Mouse (Mus musculus): Measurements from ENCODE around the gene Dcp1b. TPM values are rescaled to one million over a fixed set of nuclear protein-coding genes. Genes with fewer than 3 reads are reported as not detected.
"Not testable (repeated sequence)": the region's sequence is repeated elsewhere in the genome, so short reads cannot be mapped to it uniquely, and the experiment has no call there.

Gene Dcp1b
- polyA plus RNA-seq, 1 experiment from 2014 or later: 12.8 TPM

- 0 out of 2 replicates have a peak overlapping the region, but pooled peaks have one; percentile 17 for H3K9ac ChIP-seq
- H3K9me3 ChIP-seq: no peaks in the 10 kb centered on the region
- H3K4me2 ChIP-seq: no peak overlapping the region
- no peak for ATAC-seq (ENCODE audit: low read depth)
- H3K27me3 ChIP-seq: no peaks in the 10 kb centered on the region
- WGBS: 38% methylated on average over 15 of the region's 15 CpGs
- peaks cover 46% of the 10 kb centered on the region for H3K36me3 ChIP-seq
- 0 out of 2 replicates have a peak overlapping the region, but pooled peaks have one; percentile 23 for H3K27ac ChIP-seq (replicated peaks)
- no peak overlapping the region for H3K4me3 ChIP-seq
- peaks cover 17% of the 10 kb centered on the region for H3K4me1 ChIP-seq (replicated peaks)
Measured at GRCm38 (mm10) chr6:119198534-119199273, 23.7 kb downstream of the Dcp1b start.

DNA sequence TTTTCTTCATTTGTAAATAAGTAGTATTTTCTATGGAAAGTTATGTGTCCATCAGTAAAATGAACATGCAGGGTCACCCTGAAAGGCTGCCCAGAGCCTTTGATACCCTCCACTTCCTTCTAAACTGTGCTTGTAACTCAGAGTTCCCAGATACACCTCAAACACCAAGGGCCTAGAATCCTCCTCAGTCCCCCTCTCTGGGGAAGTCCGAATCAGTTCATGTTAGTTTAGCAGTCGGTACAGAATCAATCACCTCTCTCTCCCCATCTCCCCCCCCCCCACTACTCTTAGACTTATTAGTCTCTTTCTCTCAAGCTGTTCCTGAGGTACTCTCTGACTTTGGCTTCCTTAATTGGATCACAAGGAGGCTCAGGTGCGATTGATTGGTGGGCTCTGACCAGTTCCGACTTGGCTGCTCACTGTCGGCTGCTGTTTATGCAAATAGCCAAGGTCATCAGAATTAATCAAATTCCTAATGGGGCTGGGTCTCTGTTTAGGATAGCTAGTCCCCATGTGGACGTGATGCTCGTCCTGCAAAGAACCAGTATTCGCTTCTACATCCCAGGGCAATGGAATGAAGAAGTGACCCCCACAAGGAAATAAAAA, 24.3 kb downstream of the Dcp1b start:
- H3K4me1 ChIP-seq (replicated peaks): peaks cover 17% of the 10 kb centered on the region
- no peak for ATAC-seq (ENCODE audit: low read depth)
- WGBS: 24% methylated on average over 8 of the region's 8 CpGs
- no peak overlapping the region for H3K9ac ChIP-seq
- H3K9me3 ChIP-seq: no peaks in the 10 kb centered on the region
- H3K27ac ChIP-seq (replicated peaks): no peak overlapping the region
- no peak overlapping the region for H3K4me3 ChIP-seq
- H3K27me3 ChIP-seq: no peaks in the 10 kb centered on the region
- peaks cover 41% of the 10 kb centered on the region for H3K36me3 ChIP-seq
- H3K4me2 ChIP-seq: no peak overlapping the region

DNA sequence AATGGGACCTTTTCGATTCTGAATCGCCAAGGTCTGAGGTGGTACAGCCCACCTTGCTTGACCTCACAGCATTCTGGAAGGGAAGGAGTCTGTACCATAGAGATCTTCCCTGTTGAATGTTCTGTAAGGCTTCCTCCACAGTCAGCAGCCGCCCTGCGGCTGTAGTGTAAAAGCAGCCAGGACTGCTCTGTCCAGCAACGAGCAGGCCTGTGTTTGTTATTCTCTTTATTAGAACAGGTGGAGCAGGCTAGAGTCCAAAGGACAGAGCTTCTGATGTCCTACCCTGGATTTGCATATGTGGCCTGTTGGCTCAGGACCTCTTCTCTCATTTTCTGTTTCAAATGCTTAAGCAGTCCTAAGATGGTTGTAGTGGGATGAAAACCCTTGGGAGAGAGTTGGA, 25.3 kb downstream of the Dcp1b start:
- Histone ChIP-seq H3K9me3 (no peaks in the 10 kb centered on the region), H3K9ac (no peak overlapping the region), H3K4me3 (no peak overlapping the region), H3K4me2 (no peak overlapping the region), H3K36me3 (peaks cover 38% of the 10 kb centered on the region), H3K27ac (replicated peaks) (no peak overlapping the region), H3K27me3 (no peaks in the 10 kb centered on the region), H3K4me1 (replicated peaks) (peaks cover 19% of the 10 kb centered on the region)
- ATAC-seq (ENCODE audit: low read depth): no peak
- WGBS: 85% methylated on average over 5 of the region's 5 CpGs

GRCm38 (mm10) chr6:119201575-119201974, 26.5 kb downstream of the Dcp1b start:
- Histone ChIP-seq H3K27ac (replicated peaks) (no peak overlapping the region), H3K4me1 (replicated peaks) (peaks cover 19% of the 10 kb centered on the region), H3K36me3 (peaks cover 28% of the 10 kb centered on the region), H3K27me3 (no peaks in the 10 kb centered on the region), H3K4me3 (no peak overlapping the region), H3K4me2 (no peak overlapping the region), H3K9ac (no peak overlapping the region), H3K9me3 (no peaks in the 10 kb centered on the region)
- WGBS: 95% methylated on average over 4 of the region's 4 CpGs
- no peak for ATAC-seq (ENCODE audit: low read depth)

- H3K4me3 ChIP-seq: no peak overlapping the region
- peaks cover 6% of the 10 kb centered on the region for H3K4me1 ChIP-seq (replicated peaks)
- H3K9ac ChIP-seq: no peak overlapping the region
- H3K27me3 ChIP-seq: no peaks in the 10 kb centered on the region
- no peak for ATAC-seq (ENCODE audit: low read depth)
- H3K9me3 ChIP-seq: no peaks in the 10 kb centered on the region
- WGBS: 93% methylated on average over 7 of the region's 7 CpGs
- H3K27ac ChIP-seq (replicated peaks): no peak overlapping the region
- no peak overlapping the region for H3K4me2 ChIP-seq
- H3K36me3 ChIP-seq: peaks cover 28% of the 10 kb centered on the region
Measured at GRCm38 (mm10) chr6:119204286-119204685, 29.2 kb downstream of the Dcp1b start.

- Histone ChIP-seq H3K4me3 (no peak overlapping the region), H3K9ac (no peak overlapping the region), H3K36me3 (peaks cover 28% of the 10 kb centered on the region), H3K4me1 (replicated peaks) (peaks cover 3% of the 10 kb centered on the region; the same call in 1 of the 2 replicates), H3K4me2 (no peak overlapping the region), H3K27ac (replicated peaks) (no peak overlapping the region), H3K9me3 (no peaks in the 10 kb centered on the region), H3K27me3 (no peaks in the 10 kb centered on the region)
- ATAC-seq (ENCODE audit: low read depth): no peak
- WGBS: 74% methylated on average over 3 of the region's 3 CpGs
Measured at GRCm38 (mm10) chr6:119204915-119205314, 29.9 kb downstream of the Dcp1b start.

DNA sequence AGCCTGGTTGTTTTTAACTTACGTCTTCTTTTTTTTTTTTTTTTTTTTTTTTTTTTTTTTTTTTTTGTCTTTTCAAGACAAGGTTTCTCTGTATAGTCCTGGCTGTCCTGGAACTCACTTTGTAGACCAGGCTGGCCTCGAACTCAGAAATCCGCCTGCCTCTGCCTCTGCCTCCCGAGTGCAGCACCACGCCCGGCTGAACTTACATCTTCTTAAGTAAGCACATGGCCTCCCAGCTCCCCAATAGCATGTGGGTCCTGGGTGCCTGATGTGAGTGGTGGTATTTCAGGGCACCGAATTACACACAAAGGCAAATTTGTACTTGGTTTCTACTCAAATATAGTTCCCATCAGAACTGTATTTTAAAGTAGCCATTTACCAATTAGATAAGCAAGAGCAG, 31.0 kb downstream of the Dcp1b start:
- not testable (repeated sequence) for H3K27ac ChIP-seq (replicated peaks); H3K9ac ChIP-seq; H3K4me2 ChIP-seq; H3K27me3 ChIP-seq; H3K9me3 ChIP-seq; H3K4me3 ChIP-seq; H3K4me1 ChIP-seq (replicated peaks); ATAC-seq (ENCODE audit: low read depth)
- 93% methylated on average over 7 of the region's 7 CpGs for WGBS
- peaks cover 24% of the 10 kb centered on the region for H3K36me3 ChIP-seq

DNA sequence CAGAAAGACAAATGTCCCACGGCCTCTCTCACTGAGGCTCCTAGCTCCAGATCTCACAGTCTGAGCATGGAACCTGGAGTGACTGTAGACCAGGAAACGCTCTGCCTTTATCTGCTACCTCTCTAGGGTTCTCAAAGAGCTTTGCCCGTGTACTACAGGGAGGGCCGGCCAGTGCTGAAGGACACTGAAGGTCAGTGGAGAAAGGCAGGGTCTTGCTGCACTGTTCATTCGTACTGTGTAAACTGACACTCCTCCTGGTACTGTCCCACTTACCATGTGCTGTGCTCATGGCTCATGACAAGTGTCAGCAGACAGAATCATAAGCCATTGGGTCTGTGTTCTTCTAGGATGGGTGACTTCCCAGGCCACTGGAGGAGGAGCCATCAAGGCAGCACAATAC, 38.3 kb downstream of the Dcp1b start:
- Histone ChIP-seq H3K4me3 (no peak overlapping the region), H3K9me3 (no peaks in the 10 kb centered on the region), H3K4me1 (replicated peaks) (peaks cover 12% of the 10 kb centered on the region), H3K36me3 (peaks cover 48% of the 10 kb centered on the region), H3K27me3 (no peaks in the 10 kb centered on the region), H3K4me2 (no peak overlapping the region), H3K27ac (replicated peaks) (no peak overlapping the region), H3K9ac (no peak overlapping the region)
- ATAC-seq (ENCODE audit: low read depth): no peak
- WGBS: 83% methylated on average over 5 of the region's 5 CpGs

- peaks cover 51% of the 10 kb centered on the region for H3K36me3 ChIP-seq
- WGBS: 69% methylated on average over 6 of the region's 6 CpGs
- H3K4me2 ChIP-seq: no peak overlapping the region
- no peaks in the 10 kb centered on the region for H3K27me3 ChIP-seq
- no peaks in the 10 kb centered on the region for H3K9me3 ChIP-seq
- peaks cover 12% of the 10 kb centered on the region for H3K4me1 ChIP-seq (replicated peaks)
- no peak overlapping the region for H3K4me3 ChIP-seq
- no peak overlapping the region for H3K9ac ChIP-seq
- ATAC-seq (ENCODE audit: low read depth): 0 out of 2 replicates have a peak, but pooled peaks have one; percentile 36
- H3K27ac ChIP-seq (replicated peaks): no peak overlapping the region
Measured at GRCm38 (mm10) chr6:119214190-119214589, 39.1 kb downstream of the Dcp1b start.

DNA sequence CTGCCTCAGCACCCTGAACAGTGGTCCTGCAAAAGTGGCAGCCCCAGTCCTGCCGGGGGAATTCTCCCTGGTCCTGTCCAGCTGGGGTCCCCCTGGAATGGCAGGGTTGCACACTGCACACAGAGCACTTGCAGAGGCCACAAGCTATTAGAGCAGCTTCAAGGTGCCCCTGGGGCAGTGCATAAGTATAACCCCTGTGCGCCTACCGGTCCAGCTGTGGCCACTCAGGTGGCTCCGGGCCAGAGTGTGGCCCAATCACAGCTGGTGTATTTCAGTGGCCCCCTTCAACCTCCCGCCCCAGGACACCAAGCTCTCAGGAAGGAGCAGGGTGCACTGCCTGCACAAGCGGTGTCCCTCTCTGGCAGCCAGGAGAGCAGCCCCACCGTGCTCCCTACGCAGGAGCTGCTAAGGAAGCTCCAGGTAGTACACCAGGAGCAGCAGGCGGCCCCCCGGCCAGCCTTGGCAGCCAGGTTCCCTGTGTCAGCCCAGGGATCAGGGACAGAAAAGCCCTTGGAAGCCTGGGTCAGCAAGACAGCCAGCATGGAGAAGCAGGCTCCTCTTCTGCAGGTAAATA, 40.1 kb downstream of the Dcp1b start:
- H3K9ac ChIP-seq: no peak overlapping the region
- no peak for ATAC-seq (ENCODE audit: low read depth)
- H3K9me3 ChIP-seq: no peaks in the 10 kb centered on the region
- H3K36me3 ChIP-seq: peaks cover 53% of the 10 kb centered on the region
- H3K27ac ChIP-seq (replicated peaks): 0 out of 2 replicates have a peak overlapping the region, but pooled peaks have one; percentile 5
- H3K4me1 ChIP-seq (replicated peaks): peaks cover 12% of the 10 kb centered on the region
- H3K4me2 ChIP-seq: no peak overlapping the region
- no peak overlapping the region for H3K4me3 ChIP-seq
- H3K27me3 ChIP-seq: no peaks in the 10 kb centered on the region
- 81% methylated on average over 10 of the region's 10 CpGs for WGBS

DNA sequence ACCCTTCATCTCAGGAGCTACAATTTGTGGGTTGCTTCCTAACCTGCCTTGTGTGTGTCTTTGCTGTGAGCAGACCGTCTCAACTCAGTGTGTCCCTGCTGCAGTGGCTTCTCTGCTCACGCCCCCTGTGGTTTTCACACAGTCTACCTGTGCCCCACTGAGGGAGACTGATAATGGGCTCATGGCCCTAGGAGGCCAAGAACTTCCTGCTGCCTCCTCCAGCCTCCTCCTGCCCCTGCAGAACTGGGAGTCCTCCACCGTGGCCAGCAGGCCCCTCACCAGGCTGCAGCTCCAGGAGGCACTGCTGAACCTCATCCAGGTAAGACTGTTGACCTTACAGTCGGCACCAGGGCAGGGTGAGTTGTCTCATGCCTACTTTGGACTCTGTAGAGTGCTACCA, 42.6 kb downstream of the Dcp1b start:
- 86% methylated on average over 4 of the region's 4 CpGs for WGBS
- Histone ChIP-seq H3K36me3 (peaks cover 67% of the 10 kb centered on the region), H3K4me1 (replicated peaks) (peaks cover 15% of the 10 kb centered on the region), H3K9ac (no peak overlapping the region), H3K4me2 (no peak overlapping the region), H3K9me3 (no peaks in the 10 kb centered on the region), H3K27me3 (no peaks in the 10 kb centered on the region), H3K27ac (replicated peaks) (no peak overlapping the region), H3K4me3 (no peak overlapping the region)
- ATAC-seq (ENCODE audit: low read depth): no peak

DNA sequence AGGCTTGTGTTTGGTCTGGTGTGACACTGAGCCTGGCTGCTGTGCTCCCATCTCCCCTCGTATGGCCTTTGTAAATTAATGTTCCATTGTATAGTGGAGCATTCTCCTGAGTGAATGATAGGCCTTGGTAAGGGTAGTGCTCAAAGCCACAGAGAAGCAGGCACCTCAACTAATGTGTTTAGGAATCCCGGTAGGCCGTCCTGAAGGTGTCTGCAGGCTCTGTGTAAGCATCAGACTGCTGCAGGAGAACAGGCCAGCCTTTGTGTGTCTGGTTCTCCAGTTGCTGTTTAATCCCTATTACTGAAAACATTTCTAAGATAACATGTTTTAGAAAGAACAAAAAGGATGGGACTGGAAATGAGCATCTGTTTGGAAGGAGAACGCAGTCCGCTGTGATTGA, 43.5 kb downstream of the Dcp1b start:
- no peaks in the 10 kb centered on the region for H3K27me3 ChIP-seq
- peaks cover 63% of the 10 kb centered on the region for H3K36me3 ChIP-seq
- no peak overlapping the region for H3K4me3 ChIP-seq
- no peaks in the 10 kb centered on the region for H3K9me3 ChIP-seq
- no peak overlapping the region for H3K4me2 ChIP-seq
- H3K9ac ChIP-seq: no peak overlapping the region
- H3K4me1 ChIP-seq (replicated peaks): peaks cover 15% of the 10 kb centered on the region
- 87% methylated on average over 5 of the region's 5 CpGs for WGBS
- no peak overlapping the region for H3K27ac ChIP-seq (replicated peaks)
- ATAC-seq (ENCODE audit: low read depth): no peak
